Mouse (Mus musculus): ENCODE results near the gene Sde2.

DNA sequence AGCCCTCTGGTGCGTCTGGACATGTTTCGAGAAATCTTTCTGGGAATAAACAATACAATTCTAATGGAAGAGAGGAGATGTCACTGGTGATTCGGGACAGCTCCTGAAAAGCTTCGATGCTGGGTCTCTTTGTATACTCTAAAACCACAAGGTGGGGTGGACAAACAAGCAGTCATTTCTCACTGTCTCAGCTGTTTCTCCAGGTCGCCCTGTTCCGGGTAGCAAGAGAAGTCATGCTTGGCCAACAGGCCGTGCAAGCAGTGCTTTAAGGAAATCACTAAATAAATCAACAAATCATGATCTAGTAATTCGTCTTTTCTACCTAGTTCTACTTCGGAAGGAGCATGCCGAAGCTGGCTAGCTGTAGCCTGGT, 52.7 kb downstream of the Sde2 start:
- TF ChIP-seq POLR2A (IDR thresholded peaks at IDR 0.05; ENCODE audit: borderline replicate concordance, extremely low read depth, low read depth, low read length) (no peak), CTCF (IDR thresholded peaks at IDR 0.05; ENCODE audit: insufficient read depth, low read length) (no peak)
